Mouse (Mus musculus): ENCODE results near the gene Cacna1b.

- TF ChIP-seq POLR2A (IDR thresholded peaks at IDR 0.05; ENCODE audit: control insufficient read depth, extremely low read depth, insufficient read depth, low read length, poor library complexity) (no peak), CTCF (IDR thresholded peaks at IDR 0.05; ENCODE audit: borderline replicate concordance, control insufficient read depth, extremely low read depth, insufficient read depth, low read length, poor library complexity) (no peak)
These were observed 78.2 kb downstream of the Cacna1b start for GRCm38 (mm10) chr2:24684796-24685195.
